Mouse (Mus musculus): ENCODE measurements around the gene Nt5dc2. TPM values are rescaled to one million over a fixed set of nuclear protein-coding genes. Genes with fewer than 3 reads are reported as not detected.

Gene Nt5dc2
- total RNA-seq (2014; fragmentation: Nextera tagmentation) (107 and 116 TPM in 2 replicates), total RNA-seq (2017) (172 and 213 TPM in 2 replicates)

DNA sequence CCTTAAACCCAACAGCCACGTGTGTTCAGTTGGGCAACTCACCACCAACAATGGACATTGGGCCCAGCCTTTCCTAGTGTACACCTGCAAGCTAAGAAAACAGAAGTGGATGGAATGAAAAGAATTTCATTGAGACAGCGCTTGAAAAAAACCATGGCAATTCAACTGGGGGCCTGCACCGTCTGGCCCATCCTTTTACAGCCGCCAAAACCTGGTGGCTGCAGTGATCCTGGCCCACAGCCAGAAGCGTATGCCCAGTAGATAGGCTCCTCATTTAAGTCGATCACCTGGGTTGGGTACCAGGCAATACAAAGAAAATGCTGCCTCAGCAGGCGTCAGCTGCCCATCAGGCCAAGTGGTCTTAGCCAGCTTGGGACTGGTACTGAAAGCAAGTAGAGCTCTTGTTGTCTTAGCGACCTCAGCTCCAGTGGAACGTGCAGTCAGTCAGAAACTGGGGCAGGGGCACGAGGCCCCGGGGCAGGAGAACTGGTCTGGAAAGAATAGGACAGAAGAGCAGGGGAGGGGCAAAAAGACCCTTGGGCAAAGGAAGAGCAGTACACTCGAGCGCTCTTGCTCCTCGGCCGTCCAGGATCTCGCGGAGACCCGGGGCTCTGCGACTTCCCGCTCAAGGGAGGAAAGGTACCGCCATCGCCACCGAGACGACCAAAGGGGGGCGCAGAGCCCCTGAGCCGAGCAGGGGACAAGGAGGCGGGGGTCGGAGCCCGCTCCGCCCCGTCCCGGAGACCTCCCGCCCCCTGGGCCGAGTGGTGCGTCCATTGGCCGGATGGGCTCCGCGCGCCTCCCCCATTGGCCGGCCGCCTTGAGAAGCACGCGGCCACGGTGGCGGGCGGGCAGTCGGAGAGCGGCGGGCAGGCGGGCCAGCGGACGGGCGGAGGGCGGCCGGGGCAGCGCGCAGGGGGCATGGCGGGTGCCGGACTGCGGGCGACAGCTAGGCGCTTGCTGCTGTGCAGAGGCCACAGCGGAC, at the start of gene Nt5dc2:
Nt5dc2 (plus strand) TSS at position 818 of the 985 bp plus-strand sequence.
- ATAC-seq (replicated peaks; ENCODE audit: poor library complexity, severe bottlenecking), result peak; percentile 71

DNA sequence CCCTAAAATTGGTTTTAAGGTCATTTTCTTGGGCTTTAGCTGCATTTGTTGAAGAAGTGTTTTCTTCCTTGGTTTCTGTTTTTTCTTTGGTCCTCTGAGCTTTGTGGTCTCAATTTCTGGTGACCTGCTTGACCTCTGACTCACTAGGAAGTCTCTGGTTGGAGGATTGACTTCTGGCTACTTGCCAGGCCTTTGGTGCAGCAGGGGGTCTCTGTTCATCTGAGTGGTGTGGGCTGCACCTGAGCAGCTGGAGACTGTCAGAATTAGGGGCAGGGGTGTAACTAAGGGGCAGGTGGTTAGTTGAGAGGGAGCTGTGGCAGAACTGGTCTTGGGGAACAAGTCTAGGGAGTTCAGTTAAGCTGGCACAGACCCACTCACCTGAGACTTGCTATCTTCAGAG, 49.7 kb upstream of the Nt5dc2 start:
- no peak for ATAC-seq (replicated peaks; ENCODE audit: poor library complexity, severe bottlenecking)

DNA sequence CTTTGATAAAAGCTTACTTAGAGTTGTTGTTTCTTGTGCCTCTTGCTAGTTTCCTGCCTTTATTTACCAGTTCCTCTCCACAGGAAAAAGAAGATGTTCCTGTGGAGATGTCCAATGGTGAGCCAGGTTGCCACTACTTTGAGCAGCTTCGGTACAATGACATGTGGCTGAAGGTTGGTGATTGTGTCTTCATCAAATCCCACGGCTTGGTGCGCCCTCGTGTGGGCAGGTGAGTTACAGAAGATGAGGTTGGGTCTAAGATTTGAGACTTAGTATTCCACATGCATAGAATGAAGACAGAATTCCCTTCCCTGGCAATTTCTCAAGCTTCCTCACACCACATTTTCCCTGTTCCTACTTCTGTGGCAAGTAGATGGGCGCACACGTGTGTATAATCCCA, 43.4 kb upstream of the Nt5dc2 start:
- ATAC-seq (replicated peaks; ENCODE audit: poor library complexity, severe bottlenecking), result no peak

DNA sequence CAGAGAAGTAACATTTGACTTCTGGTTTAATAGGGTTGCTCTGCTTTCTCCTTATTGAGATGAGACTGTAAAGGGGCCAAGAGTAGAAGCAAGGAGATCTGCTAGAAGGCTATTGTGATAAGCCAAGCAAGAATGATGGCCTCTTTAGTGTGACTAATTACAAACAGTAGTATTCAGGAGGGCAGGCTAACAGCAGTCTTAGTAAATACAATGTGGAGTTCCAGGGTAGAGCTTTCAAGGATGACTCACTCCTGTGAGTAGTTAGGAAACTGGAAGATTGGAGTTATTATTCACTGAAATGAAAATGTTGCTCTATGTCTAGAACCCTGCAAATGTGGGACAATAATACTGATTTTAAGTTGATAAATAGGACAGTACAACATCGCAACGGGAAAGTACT, 42.3 kb upstream of the Nt5dc2 start:
- ATAC-seq (replicated peaks; ENCODE audit: poor library complexity, severe bottlenecking), result no peak

DNA sequence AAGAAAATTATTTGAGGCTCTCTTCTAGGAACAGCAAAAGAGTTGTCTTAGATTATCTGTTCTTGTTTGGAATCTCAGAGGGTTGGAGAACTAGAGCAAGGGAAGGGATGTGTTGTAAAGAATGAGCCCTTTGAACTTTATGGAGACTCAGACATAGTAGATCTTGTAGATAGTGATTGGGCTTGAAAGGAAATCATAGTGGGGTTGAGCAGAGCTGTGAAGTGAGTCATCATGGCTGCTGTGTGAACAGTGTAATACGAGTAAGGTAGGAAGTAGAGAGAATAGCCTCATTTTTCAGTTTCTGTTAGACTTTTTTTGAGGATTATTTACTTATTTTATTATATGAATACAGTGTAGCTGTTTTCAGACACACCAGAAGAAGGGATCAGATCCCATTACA, 40.9 kb upstream of the Nt5dc2 start:
- no peak for ATAC-seq (replicated peaks; ENCODE audit: poor library complexity, severe bottlenecking)

DNA sequence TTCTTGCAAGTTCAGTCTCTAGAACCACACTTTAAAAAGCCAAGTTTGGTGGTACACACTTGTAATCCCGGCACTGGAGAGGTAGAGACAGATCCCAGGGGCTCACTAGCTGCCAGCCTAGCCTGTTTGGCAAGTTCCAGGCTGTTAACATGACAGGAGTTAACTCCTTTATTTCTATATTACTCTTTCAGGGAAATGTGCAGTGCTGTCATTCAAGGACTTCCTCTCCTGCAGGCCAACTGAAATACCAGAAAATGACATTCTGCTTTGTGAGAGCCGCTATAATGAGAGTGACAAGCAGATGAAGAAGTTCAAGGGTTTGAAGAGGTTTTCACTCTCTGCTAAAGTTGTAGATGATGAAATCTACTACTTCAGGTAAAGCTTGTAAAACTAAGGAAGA, 25.7 kb upstream of the Nt5dc2 start:
- no peak for ATAC-seq (replicated peaks; ENCODE audit: poor library complexity, severe bottlenecking)

DNA sequence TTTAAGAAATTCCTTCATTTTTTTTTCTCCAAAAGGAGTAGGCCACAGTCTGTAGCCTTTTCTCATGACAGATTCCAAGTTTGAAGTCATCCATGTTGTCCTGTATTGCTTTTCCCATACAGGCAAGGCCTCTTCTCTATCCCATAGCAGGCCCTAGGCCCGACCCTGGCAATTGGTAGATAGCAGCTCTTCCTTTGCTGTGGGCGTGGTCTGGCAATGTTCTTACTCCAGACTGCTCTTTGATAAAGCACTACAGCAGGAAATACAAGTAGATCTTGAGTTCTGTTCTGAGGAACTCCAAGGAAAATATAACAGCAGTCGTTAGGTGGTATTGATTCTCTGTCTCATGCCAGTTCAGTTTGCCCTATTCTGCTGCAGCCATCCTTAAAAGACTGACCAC, 20.2 kb upstream of the Nt5dc2 start:
- ATAC-seq (replicated peaks; ENCODE audit: poor library complexity, severe bottlenecking), result no peak

DNA sequence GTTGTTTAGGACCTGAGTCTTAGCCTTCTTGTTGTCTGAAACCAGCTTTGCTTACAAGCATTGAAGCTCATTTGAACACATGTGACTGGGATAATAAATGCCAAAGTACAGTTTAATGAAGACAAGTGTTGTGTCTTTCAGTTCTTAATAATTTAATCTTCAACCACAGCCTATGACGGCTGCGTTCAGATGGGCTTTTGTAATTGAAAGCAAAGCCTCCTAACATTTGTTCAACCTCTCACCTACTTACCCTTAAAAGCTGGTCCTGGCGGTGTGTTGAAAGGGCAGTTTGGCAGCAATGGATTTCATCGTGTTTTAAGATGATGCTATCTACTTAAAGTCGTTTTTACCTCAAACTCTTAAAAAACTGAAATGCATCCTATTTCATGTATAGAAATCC, 18.7 kb upstream of the Nt5dc2 start:
- no peak for ATAC-seq (replicated peaks; ENCODE audit: poor library complexity, severe bottlenecking)

DNA sequence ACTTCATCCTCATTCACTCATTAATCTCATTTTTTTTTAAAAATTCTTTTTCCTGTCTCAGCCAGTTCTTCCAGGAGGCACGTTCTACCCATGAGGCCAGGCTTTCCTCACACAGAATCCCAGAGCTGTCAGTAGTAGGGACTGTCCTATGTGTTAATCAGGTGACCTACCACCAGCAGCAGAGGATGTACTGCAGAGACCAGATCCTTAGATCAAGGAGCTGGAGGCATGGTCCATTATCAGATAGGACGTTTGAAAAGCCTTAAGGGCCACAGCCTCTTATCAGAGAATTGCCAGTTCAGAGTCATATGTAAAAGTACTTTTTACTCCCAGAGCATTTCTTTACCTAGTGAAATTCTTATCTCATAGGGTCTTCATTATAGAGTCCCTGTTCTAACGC, 16.8 kb upstream of the Nt5dc2 start:
- ATAC-seq (replicated peaks; ENCODE audit: poor library complexity, severe bottlenecking), result no peak

DNA sequence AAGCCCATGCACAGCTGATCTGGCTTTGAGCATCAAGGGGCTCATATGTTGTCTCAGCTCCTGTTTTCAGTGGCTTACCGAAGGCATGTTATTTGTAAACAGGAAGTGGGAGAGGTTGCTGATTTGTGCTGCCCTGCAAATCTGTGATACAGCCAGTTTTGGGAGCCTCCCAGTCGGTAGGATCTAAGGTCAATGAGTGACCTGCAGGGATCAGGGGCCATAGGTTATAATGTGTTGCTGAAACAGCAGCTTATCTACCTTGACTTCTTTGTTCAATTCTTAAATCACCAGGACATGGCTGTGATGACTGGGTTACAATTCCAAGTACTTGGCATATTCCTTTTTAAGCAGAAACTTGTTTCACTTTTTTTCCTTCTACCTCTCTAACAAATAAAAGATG, 15.3 kb upstream of the Nt5dc2 start:
- no peak for ATAC-seq (replicated peaks; ENCODE audit: poor library complexity, severe bottlenecking)

DNA sequence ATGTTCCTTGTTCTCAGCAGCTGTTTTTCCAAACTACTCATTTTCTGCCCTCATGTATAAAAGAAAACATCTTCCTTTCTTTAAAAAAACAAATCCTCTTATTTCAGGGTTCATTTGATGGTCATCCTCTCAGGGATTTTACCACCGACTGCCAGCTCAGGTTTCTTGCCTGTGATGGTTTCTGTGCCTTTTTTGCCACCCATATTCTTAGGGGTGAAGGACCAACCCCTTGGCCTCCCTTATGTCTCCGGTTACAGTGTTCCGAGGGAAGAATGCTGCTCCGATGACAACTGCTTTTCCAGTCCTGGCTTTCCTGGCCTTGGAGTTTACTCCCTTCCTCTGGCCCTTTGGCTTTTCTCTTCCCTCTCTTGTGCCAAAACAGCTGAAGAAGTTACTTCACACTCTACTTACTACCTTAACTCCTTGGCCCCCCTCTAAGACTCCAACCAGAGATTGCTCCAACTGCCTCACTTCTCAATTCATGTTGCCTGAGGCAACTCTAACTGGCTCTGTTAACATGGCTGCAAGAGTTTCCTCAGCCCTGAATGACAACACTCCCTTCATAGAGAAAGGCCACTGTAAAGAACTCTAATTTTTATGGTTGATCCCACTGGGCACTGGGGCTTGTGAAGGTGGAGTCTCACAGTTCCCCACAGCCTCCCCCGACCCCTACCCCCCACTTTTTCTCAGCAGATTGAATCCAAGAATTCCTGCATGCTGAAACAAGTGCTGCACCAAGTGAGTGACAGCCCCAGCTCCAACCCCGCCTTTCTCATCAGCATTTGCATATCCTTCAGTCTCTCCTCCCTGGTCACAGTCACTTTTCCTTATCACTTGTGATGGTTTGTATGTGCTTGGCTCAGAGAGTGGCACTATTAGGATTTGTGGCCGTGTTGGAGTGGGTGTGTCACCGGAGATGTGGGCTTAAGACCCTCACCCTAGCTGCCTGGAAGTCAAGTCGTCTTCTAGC, 5.5 kb upstream of the Nt5dc2 start:
- ATAC-seq (replicated peaks; ENCODE audit: poor library complexity, severe bottlenecking), result no peak

DNA sequence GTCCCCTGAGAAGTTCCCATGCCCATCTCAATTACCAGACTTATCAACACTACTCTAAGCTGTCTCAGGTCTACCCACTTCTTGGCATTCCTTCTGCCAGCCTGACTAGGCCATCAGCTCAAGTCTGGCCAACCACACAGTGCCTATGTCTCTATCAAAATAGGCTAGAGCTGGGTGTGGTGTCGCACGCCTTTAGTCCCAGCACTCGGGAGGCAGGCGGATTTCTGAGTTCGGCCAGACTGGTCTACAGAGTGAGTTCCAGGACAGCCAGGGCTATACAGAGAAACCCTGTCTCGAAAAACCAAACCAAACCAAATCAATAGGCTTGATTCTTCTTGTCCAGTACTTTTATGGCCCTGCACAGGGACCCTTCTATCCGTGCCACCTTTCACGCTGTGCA, 4.0 kb upstream of the Nt5dc2 start:
- ATAC-seq (replicated peaks; ENCODE audit: poor library complexity, severe bottlenecking), result no peak

DNA sequence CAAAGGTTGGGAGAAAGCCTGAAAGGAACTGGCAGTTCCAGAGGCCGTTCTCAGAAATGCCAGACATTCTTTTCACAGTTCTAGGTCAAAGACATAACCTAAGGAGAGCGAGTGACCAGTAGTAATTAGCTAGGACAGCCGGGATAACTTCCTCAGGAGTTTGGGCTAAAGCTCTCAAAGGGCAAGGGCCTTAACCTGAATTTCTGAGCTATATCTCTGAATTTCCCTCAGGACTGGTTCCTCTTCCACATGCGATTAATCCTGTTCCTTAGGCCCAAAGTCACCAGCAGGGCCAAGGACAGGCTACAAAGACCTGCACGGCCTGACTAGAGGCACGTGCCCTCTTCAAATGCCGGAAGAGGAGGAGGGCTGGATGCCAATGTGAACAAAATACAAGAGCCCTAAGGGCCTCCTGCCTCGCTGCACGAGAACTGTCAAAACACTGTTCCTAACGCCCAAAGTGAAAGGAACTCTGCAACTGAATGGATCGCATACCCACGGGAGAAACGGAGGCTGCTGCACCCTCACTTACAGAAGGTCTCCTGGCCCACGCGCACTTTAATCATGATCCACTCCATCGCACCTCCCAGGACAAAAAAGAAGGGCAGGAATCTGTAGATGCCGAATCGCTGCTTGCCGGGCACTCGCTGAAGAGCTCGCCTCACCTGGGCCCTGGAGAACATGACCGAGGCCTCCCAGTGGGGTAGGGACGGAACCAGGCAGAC, 2.6 kb upstream of the Nt5dc2 start:
- peak; percentile 29 for ATAC-seq (replicated peaks; ENCODE audit: poor library complexity, severe bottlenecking)

DNA sequence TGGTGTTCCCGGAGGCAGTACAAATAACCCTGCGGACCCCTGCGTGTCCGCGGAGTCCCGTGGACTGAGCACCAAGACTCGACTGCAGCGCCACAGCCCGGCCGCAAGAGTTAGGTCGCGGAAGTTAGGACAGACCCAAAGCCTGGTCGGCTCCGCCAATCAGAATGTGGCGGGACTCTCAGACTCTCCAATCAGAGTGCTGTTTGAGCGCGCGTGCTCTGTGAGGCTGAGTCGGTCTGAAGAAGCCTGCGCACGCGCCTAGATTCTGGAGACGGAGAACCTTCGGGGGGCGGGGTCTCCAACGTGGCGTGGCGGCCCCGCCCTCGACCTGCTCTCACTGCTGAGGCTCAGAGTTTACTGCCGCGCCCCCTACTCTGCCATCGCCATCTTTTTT, 2.0 kb upstream of the Nt5dc2 start, which contains the start of gene Smim4:
Smim4 (minus strand) TSS at position 131 of the 394 bp plus-strand sequence.
- peak; percentile 76 for ATAC-seq (replicated peaks; ENCODE audit: poor library complexity, severe bottlenecking)

DNA sequence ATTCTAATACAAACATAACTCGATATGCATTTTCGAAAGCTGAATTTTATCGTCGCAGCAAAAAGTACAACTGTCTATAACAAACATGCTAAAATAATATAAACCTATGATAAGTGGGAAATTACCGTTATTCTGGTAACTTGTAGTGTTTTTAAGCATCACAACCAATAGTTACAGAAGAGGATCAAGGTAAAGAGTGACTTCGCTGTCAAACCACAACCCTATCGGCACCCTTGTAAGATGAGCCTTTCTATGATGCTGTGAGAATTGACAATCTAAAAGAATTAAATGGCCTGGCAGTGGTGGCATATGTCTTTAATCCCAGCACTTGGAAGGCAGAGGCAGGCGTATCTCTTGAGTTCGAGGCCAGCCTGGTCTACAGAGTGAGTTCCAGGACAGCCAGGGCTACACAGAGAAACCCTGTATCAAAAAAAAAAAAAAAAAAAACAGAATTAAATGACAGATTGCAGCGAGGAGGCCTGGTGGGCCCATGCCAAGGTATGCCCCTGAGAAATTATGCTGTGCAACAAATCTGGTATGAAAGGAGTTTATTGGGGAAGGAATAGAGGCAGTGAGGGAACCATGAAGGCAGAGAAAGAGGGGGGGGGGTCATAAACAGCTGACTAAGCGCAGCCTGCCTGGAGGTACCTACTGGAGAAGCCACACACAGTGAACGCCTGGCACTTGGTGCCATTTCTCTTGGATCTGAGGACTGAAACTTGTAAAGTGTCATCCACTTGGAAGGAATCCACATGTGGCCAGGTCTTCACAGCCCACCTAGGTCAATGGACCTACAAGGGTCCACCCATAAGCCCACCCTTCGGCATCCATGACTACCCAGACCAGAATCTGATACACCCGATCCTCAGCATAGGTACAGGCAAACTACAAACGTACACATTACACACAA, 1.3 kb upstream of the Nt5dc2 start:
- no peak for ATAC-seq (replicated peaks; ENCODE audit: poor library complexity, severe bottlenecking)

DNA sequence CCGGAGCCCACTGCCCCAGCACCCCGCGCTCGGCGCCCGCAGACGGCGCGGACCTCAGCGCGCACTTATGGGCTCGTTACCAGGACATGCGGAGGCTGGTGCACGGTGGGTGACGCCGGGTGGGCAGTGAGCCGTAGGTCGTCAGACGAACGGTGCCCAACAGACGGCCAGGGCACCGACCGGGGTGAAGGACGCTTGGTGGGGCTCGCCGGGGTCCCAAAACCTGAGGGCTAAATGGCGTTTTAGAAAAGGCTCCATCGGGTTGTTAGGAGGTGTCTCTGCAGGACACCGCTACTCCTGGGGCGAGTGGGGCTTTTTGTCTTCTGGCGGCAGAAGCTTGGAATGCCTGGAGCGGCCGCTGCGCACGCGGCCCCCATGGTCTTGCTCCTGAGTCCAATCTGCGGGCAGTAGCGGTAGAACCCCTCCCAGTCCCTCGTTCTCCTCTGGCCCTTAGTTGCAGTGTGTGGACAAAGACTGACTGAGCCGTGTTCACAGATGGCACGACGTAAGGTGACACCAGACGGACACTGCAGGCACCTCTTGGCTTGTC, 494 bp downstream of the Nt5dc2 start:
- no peak for ATAC-seq (replicated peaks; ENCODE audit: poor library complexity, severe bottlenecking)

DNA sequence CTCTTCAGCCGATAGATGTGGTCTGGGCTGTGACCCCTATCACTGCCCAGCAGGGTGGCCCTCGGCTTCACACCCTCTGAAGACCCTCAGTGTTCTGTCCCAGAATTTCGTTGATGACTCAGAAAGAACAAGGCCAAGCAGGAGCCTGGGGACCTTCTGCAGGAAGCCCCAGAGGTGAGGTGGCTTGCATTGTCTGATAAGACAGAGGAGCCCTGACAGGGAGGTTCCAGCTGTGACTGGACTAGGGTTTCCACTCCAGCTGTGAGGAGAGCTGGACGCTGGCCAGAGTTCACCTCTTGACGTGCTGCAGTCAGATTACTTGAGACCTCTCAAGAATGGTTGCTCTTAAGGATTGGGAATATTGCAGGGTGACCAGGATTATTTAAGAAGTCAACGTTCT, 1.2 kb downstream of the Nt5dc2 start:
- no peak for ATAC-seq (replicated peaks; ENCODE audit: poor library complexity, severe bottlenecking)

DNA sequence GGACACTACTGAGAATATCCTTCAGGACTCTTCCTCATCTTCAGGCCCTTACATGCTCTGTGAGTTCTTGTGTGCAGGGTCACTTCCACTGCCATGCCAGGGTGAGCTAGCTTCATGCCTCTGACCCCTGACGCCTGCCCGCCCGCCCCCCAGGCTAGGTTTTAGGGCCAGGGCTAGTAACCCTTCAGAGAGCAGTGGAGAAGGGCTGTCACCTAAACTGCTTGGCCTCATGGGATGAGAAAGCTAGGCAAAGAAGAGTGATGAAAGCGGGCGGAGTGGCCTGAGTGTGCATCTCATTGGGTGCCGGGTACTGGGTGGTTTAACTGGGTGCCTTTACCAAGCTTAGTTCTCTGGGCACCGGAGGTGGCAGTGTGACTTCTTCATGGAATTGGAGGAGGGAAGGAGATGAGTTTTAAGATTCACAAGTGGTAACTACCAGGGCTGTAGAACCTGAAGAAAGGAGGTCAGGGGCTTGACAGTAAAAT, 1.7 kb downstream of the Nt5dc2 start:
- no peak for ATAC-seq (replicated peaks; ENCODE audit: poor library complexity, severe bottlenecking)

All from granulocyte monocyte progenitor cell, adult 5-6 weeks (primary cell).